Mouse (Mus musculus) urinary bladder, postnatal 14 days (tissue): Measurements from ENCODE around the gene Tex48.

ENCODE experiments used
- DNase-seq: peaks from one replicate; pipeline ENCODE4 v3.0.0; 2021; ENCODE audit warnings: low spot score

The Tex48 gene

DNA sequence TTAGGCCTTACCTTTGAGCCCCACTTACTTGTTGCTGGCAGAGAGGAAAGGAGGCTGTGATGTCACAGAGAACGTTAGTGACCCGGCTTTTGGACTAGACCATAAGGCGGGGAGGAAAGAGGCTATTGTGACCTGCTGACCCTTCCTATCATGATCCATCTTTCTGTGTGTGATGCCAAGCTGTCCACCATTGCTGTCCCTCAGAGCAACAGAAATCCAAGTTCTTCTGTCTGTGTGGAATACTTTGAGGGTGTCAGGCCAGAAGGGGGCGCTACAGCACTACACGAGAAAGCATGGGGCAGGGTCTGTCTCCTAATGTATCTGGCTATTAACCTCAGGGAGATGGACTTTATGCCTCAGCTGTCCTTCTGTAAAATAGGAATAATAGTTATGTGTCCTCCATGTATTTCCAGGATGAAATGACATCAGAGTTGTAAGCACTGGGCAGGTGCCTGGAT, at the start of gene Tex48:
Gene Tex48, minus strand, starts transcription at position 51 of the 458 bp plus-strand sequence.
- peak; percentile 6 for DNase-seq

DNA sequence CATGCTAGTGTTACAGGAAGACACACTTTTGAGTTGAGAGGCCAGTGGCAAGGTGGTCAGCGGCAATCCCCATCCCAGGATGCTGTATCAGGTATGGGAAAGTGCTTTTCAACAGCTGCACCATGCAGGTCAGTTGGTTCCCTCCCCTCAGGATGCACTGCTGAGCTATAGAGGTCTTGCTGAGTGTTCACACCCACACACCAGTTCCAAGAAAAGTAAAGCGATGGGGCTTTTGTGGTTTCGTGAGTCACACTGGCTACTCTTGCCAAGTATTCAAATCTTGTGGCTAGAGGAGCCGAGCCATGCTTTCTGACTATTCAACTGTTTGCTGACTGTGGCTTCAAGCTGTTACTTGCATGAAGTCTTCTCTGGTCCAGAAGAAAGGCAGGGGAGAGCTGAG, 46.0 kb upstream of the Tex48 start:
- DNase-seq = peak; percentile 57

DNA sequence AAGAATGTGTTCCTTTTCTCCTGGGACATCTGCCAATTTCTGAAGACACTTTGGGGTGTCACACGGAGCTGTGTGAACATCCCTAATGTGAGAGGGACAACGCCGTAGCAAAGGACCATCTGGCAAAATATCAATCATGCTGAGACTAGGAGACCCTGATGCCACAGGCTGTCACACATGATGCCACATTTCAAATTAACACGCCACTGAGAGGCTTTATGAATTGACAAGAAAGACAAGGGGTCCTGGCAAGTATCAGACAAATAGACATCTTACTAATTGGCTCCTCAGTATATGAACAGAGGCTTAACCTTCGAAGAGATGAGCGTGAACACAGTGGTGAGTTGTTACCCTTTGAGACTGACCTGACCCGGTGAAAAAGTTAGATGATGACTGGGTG, 43.5 kb upstream of the Tex48 start:
- no peak for DNase-seq

DNA sequence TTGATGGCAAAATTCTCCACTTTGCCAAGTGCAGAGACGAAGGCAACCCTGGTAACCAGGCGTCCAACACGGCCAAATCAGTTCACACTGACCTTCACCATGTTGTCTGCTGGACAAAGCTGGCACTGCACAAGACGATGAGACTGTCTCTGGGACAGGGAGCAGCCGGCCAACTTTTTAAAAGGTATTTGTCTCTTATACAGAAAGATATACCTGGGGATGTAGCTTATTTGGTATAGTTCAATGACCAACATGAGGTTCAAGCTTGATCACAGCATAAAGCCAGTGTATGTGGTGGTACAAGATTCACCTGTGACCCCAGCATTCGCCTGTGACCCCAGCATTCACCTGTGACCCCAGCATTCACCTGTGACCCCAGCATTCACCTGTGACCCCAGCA, 41.1 kb upstream of the Tex48 start, which contains the start of gene Gm11214:
Gene Gm11214, minus strand, starts transcription at position 101 of the 400 bp plus-strand sequence.
- no peak for DNase-seq

DNA sequence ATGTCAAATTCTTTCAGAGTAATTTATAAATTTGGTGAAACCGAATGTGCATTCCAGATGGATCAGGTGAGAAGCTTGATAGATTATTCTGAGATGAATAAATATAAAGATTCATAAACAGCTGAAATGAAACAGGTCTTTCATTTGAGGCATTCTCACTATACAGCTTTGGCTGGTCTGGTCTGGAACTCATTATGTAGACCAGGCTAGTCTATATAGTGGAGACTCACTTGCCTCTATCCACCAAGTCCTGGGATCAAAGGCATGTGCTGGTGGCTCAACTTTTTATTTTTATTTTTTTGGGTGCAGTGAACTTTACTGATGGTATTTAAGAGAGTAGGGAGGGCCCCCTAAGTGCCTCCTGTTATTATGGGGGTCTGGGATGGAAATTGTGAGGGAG, 39.6 kb upstream of the Tex48 start:
- DNase-seq = no peak

DNA sequence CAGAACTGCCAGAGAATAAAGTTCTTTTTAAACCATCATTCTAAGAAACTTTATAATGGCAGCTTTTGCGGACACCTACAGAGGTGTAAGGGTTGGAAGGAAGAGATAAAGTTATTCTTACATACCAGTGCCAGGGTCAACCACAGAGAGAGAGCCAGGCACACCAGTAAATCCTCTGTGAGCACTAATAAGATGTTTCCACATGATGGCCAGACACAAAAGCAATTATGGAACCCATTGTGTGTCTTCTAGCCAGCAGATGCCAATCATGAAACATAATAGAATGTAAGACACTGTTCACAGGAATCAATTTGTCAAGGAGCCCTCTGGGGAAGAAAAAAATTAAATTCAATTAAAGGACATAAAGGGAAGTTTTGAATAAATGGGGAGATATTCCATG, 39.2 kb upstream of the Tex48 start:
- no peak for DNase-seq

DNA sequence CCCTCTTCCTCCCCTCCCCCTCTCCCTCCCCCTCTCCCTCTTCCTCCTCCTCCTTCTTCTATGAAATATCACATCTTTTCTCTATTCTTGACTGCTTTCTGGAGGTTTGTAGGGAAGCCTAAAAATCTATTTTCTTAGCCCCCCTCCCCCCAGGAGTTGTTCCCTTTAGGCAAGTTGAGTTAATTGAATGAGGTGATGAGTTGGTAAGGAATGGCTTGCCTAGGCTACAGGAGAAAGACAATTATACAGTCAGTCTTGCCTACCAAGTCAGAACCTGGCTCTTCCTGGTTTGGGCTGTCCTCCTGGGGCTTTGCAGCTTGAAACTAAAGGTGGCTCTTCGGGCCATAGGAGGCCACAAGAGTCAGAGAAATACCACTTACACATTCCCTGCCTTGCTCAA, 37.5 kb upstream of the Tex48 start:
- no peak for DNase-seq

DNA sequence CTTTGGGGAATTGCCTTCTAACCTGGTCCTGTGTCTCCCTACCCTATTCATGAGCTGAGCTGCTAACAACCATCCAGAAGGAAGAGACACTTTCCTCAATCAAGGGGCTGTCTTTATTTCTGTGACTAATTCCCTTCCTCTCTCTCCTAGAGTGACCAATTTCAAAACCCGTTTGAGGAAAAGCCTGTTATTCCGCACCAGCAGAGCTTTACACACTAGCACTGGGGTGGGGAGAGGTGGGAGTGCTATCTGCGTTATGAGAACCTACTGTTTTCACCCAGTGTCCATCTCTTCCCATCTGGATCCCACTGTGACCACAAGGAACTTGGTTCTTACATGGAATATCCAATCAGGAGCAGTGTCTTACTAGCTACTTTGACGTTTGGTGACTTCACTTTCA, 36.9 kb upstream of the Tex48 start:
- DNase-seq = no peak

DNA sequence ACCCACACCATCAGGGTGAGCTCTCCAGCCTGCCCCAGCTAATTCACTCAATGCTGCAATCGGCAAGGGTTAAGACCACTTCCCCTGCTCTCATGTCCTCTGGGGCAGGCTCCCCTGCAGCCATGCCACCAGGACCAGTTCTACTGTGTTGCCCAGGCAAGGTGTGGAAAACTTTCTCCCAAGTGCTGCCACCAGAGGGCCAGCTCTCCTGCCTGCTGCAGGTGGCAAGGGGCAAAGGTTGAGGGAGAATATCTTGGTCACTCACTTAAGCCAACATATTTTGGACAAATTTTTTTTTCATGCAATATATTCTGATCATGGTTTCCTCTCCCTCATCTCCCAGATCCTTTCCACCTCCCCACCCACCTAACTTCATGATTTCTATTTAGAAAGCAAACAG, 32.2 kb upstream of the Tex48 start:
- peak; percentile 10 for DNase-seq

DNA sequence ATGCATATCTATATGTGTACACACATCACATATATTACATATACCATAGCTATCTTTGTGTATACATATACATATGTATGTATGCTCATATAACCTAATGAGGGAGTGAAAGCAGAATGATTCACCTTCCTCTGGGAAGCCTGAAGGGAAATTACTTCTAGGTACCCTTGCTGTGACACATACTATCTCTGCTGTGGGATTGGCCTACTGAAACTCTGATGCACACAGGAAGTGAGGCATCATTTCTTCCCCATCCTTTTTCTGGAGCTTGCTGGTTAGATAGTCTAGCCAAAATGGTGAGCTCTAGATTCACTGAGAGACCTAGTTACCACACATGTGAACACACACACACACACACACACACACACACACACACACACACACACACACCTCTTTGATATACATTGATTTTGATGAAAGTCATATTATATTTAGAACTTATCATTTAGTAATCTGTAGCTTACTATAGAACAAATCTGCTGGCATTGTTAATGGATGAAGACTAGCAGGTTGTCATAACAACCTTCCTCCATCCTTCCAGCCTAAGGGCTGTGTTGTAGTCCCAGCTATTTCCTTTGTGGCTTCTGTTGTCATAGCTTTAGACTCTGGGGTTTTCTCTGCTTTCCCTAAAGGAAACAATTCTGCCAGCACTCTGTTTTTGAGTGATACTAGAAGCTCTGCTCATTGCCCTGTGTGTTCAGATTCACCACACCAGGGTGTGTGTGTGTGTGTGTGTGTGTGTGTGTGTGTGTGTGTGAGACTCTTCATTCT, 21.9 kb upstream of the Tex48 start:
- DNase-seq = no peak

DNA sequence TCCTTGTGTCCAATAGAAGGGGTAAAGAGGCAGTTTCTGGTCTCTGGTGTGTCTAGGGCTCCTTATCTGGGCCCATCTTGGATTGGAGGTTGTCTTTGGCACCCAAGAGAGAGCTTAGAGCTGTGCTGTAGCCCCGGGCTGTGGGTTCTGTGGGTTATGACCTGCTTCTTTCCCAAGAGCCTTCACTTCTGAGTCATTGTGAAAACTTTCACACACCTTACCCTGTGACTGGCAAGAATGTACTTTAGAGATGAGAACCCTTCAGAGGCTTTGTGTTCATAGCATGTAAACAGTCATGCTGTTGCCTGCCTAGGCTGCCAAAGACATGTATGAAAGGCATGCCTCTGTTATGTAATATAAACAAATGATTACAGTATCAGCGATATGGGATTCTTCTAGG, 17.6 kb upstream of the Tex48 start:
- no peak for DNase-seq

DNA sequence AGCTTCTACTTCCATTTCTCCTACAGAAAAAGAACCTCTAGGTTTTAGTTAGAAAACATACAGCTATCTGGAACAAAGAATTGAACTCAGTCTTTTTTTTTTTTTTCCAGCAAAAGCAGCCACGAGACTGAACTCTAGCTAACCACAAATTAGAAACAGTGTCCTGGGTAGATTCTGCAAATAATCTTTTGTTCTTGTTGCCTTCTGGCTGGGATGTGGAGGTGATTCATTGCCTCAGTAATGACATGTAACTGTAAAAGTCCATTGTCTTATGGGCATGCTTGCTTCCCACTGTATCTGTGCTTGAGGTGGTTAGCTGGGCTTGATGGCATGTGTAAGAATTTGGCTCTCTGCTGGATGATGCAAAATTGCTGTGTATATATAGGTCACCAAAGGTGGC, 16.4 kb upstream of the Tex48 start:
- no peak for DNase-seq

DNA sequence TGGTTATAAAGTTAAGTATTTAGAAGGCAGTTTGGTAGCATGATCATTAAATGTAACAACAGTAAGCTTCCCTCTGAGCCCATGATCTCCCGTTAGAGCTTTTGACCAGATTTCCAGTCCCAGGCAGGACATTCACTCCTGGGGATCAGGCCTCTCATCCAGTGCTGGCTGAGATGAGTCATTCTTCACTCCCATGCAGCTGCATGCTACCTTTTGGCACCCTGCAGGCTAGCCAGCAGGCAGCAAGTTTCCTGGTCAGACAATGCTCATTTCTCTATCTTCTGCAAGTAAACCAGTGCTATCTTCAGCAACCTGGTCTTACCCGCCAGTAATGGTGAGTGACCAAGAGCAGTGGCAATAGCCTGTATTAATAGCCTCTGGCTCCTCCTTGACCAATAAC, 11.0 kb upstream of the Tex48 start:
- no peak for DNase-seq

DNA sequence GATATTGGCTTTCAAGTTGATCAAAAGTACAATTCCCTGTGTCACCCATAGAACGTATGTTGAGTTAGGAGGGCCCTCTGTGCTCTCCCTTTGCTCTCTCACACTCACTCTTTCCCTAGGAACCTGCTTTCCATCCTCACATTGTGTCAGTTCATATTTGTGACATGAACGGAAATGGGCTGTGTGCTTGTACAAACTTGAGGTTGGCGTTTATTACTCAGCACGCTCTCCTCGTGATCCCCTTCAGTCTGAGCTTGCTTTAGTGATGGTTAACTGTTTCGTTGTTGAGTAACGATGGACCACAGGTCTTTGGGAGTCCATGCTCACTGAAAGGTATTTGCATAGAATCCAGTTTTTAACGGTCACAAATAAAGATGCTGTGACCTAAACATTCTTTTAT, 4.9 kb upstream of the Tex48 start:
- DNase-seq = no peak

DNA sequence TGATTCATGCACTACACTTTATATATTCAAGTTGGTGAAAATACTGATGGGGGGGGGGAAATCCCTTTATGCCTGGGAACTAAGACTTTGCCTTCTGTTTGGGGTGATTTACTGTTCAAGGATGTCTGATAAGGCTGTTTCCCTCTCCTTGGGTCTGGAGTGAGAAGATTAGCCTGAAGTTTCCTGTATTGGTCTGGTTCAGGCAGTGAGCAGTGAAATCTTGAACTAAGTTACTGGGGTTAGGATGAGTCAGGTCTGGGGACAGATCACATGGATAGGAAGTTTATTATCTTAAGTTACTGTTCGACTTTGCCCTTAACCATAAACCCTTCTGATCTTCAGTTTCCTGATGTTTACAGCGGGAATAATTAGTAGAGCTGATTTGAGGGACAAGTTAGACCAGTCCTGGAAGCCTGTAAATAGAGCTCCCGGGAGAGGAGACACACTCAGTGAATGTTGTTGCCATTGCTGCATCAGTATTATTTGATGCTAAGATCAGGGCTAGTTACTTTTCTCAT, 3.4 kb upstream of the Tex48 start:
- DNase-seq = no peak

DNA sequence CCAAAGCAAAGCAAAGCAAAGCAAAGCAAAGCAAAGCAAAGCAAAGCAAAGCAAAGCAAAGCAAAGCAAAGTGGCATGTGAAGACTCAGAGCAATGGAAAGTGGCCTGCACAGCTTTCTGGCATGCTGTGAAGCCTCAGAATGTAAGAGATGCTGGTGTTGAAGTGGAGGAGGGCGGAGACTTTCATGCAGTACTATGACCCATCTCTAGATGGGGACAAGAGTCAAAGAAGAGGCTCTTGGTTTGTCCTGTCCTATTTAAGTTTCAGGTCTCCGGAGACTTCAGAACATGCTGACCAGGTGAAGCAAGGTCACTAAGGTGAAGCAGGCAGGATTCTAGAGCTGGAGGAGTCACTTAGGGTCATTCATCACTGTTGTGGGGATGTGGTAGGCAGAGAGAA, 367 bp downstream of the Tex48 start:
- no peak for DNase-seq

DNA sequence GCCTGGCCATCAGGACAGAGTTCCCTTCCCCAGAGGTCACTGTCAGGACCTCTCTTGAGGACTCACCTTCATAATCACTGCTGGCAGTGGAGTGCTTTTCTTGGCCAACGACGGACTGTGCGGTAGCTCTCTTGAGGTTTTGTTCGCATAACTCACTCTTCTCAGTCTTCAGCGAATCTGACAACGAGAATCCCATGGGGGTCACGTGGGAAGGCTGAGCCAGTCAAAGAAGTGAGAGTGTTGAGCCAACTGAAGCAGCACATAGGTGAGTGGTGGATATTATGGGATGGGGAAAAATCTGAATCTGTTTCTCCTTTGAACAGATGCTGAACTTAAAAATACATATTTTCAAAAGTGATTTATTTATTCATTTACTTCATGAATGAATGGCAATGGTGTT, 13.8 kb downstream of the Tex48 start:
- DNase-seq = no peak

DNA sequence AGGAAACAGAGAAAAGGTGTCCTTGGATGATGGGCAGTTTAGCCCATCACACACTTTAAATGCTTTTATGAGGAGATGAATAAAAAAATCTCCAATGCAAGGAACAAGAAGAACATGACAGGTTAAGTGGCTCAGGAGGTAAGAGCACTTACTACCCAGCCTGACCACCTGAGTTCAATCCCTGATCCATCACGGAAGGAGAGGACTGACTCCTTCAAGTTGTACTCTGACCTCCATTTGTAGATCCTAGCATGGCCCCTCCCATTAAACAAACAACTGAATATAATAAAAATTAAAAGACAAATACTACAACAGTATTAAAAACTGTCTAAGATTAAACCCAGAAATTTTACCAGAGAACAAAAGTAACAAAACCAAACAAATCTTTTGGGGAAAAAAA, 16.3 kb downstream of the Tex48 start:
- DNase-seq = no peak

DNA sequence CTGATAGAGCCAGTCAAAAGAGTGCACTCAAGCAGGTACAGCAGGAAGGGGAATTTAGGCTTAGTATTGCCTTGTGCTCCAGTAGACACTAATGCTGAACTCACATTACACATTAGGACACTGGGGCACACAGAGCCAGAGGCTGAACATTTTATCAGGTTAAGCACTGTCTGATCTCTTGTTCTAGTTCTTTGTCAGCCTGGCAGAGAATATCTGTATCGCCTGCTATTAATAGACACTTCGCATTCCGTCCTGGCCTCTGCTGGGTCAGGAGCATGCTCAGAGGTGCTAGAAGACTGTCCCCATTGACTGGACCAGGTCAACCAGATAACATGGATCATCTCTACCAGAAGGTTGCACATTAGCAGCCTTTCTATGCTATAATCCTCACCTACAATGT, 16.7 kb downstream of the Tex48 start:
- DNase-seq = no peak

DNA sequence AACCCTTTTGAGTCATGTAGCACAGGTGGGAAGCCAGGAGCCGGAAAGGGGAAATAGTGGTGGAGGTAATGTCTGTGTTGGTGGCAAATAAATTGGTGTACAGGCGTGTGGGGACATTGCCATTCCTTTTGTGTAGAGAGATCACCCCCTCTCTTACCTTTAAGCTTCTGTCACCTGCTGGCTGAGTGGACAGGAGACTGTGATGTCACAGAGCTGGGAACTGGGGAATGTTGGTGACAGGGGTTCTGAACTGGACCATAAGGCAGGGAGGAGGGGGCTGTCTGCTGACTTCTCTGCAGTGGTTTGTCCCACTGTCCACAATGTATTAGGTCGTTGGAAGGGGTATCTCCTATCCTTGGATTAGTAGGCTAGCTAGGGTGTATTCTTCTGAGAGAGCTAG, 17.3 kb downstream of the Tex48 start, which contains the start of gene Gm11213:
Gene Gm11213, minus strand, starts transcription at position 317 of the 400 bp plus-strand sequence.
- DNase-seq = no peak

DNA sequence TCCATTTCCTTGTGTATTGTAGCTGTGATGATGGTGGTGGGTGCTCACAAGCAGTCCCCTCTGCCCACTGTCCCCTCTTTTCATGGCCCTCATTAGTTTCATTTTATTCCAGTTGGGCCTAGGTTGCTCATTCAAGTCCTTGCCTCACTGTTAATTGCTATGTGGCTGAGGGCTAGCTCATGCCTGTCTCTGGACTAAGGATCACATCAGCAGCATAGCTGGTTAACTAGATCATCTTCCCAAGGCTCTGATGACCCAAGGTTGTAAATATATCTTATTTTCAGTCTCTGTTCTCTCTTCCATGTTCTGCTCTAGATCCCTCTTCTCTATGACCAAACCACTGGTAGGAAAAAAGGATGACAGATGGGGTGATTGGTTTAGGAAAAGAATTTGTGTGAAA, 21.0 kb downstream of the Tex48 start:
- no peak for DNase-seq

DNA sequence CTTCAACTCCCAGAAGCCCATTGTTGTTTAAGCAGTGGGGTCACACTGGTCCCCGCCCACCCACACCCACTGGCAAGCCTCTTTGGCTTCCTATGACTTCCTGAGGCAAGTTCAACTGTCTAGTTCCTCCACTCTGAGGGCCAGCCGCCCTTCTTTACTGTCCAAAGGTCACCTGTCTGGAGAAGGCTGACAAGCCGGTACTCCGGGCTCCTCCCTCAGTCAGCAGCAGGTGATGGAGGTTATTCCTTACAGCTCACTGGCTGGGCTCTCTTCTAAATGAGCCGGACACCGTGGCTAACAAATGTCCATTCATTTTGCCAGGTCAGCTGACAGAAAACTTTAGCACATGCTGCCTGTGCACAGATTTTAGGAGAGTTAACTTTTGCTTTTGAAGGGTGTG, 21.4 kb downstream of the Tex48 start:
- peak; percentile 22 for DNase-seq

DNA sequence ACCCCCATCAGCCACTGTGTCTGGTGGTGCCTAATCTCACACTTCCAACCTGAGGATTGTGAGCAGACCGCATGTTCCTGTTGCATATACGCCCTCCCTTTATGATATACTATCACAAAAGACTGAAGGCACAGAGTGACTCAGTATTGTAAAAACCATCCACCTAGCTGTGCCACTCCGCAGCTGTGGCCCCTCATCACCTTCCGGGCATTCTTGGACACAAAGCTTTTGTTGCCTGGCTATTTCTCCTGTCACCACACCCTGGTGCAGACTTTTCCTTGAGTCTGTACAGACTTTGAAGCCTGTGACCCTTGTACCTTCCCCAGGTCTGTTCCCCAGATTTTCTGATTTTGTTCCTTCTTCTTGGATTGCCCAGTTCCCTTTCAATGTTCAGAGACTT, 26.2 kb downstream of the Tex48 start:
- DNase-seq = no peak

DNA sequence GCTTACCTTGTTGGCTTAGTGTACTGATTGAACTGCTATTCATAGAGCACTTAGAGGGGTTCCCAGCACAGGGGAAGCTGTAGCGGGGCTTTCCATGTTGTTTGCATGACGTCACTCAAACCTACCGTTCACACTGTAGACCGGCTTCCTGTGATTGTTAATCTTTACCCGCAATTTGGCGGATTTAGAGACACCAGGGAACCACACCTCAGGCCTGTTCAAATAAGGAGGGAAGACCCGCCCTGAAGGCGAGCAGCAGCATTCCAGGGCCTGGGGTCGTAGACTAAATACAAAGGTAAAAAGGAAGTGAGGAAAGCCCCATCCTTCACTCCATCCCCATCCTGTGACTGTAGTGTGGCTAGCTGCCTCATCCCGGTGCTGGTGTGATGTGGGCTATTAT, 27.0 kb downstream of the Tex48 start:
- DNase-seq = no peak
